Mouse (Mus musculus) bone marrow macrophage, adult 2 months (primary cell): ENCODE measurements around the gene Zup1.

ENCODE experiments used
- CTCF ChIP-seq: IDR thresholded peaks from 2 replicates; pipeline ENCODE4 v1.5.1; 2012; ENCODE audit warnings: low read depth, mild to moderate bottlenecking, low read length, moderate library complexity
- POLR2A ChIP-seq: IDR thresholded peaks from 2 replicates; pipeline ENCODE4 v1.6.1; 2012; ENCODE audit warnings: mild to moderate bottlenecking, low read depth, low read length, borderline replicate concordance

DNA sequence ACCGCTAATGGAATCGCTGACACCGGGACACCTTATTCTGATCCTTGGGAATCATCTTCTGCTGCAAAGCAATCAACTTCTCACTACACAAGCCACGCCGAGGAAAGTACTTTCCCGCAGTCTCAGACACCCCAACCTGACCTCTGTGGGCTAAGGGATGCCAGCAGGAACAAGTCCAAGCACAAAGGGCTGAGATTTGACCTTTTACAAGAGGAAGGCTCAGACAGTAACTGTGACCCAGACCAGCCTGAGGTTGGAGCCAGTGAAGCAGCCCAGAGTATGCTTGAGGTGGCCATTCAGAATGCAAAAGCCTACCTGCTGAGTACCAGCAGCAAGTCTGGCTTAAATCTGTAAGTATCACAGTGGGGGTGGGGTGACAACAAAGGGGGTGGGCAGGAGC, 45.6 kb downstream of the Zup1 start:
- TF ChIP-seq CTCF: no peak
- no peak for TF ChIP-seq POLR2A
